Mouse (Mus musculus): ENCODE results near the gene Anxa5.

DNA sequence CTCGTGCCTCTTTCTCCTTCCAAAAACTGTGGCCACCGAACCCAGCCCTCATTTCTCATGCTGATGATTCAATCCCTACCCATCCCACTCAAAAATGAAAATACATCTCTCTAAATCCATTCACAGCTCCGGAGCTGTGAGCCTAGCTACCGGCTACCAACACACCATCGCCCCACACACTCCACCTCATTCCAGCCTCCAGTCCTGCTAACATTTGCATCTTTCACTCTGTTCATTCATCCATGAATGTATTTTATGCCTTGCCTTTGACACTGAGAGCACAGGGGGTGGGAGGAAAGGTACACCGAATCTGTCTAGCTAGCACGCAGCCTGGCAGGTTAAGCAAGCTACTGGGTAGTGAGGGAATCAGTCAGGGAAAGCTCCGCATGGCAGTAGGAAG, 3.1 kb upstream of the Anxa5 start:
- TF ChIP-seq POLR2A (IDR thresholded peaks at IDR 0.05; ENCODE audit: insufficient read depth, low read depth, low read length), result no peak
- no peak for TF ChIP-seq CTCF (IDR thresholded peaks at IDR 0.05; ENCODE audit: insufficient read depth, low read depth, low read length)

All from olfactory bulb, adult 2 months (tissue).